Mouse (Mus musculus): ENCODE results near the gene Itgb2. TPM values are rescaled to one million over a fixed set of nuclear protein-coding genes. Genes with fewer than 3 reads are reported as not detected.

The Itgb2 gene
- total and polyA plus RNA-seq, 3 experiments, result 20.0 to 49.2 (median 39.6) TPM

- Histone ChIP-seq H3K36me3 (replicated peaks) (peaks cover 36% of the 10 kb centered on the region), H3K27me3 (ENCODE audit: insufficient read depth, low read length) (no peaks in the 10 kb centered on the region), H3K4me3 (ENCODE audit: low read depth, low read length) (peak within 1 kb of the TSS; percentile 80), H3K9me3 (replicated peaks) (peaks cover 6% of the 10 kb centered on the region; the same call in 1 of the 2 replicates), H3K4me1 (ENCODE audit: insufficient read depth, low read depth, low read length) (peaks cover 38% of the 10 kb centered on the region)
- DNase-seq (ENCODE audit: low spot score) (peak; percentile 99), ATAC-seq (ENCODE audit: extremely low read depth, insufficient number of reproducible peaks, low FRiP score, poor library complexity, severe bottlenecking) (peak; percentile 72)
- TF ChIP-seq GATA1 (IDR thresholded peaks at IDR 0.05; ENCODE audit: borderline replicate concordance, low read length), result no peak
- TF ChIP-seq GATA2 (IDR thresholded peaks at IDR 0.05; ENCODE audit: borderline replicate concordance, low read depth, low read length), result no peak
- TF ChIP-seq POLR2AphosphoS5 (IDR thresholded peaks at IDR 0.05; ENCODE audit: insufficient replicate concordance, low read depth, low read length), result no peak
- no peak for TF ChIP-seq CTCF (IDR thresholded peaks at IDR 0.05; ENCODE audit: low read depth, low read length)
- TF ChIP-seq TAL1 (conservative IDR thresholded peaks at IDR 0.05; ENCODE audit: low read depth, low read length), result no peak
Measured at GRCm38 (mm10) chr10:77605908-77606826, 76.1 kb downstream of the Itgb2 start, which contains the start of the genes Sumo3 and Gm49325. Gene Sumo3, plus strand, starts transcription at chr10:77606097. Gene Gm49325, plus strand, starts transcription at chr10:77606197.

GRCm38 (mm10) chr10:77606855-77607254, 76.8 kb downstream of the Itgb2 start:
- Histone ChIP-seq H3K4me3 (ENCODE audit: low read depth, low read length) (peak overlapping the region; percentile 80), H3K36me3 (replicated peaks) (peaks cover 43% of the 10 kb centered on the region), H3K27me3 (ENCODE audit: insufficient read depth, low read length) (no peaks in the 10 kb centered on the region), H3K4me1 (ENCODE audit: insufficient read depth, low read depth, low read length) (peaks cover 38% of the 10 kb centered on the region), H3K9me3 (replicated peaks) (peaks cover 6% of the 10 kb centered on the region; the same call in 1 of the 2 replicates)
- TF ChIP-seq POLR2AphosphoS5 (IDR thresholded peaks at IDR 0.05; ENCODE audit: insufficient replicate concordance, low read depth, low read length) (no peak), TAL1 (conservative IDR thresholded peaks at IDR 0.05; ENCODE audit: low read depth, low read length) (no peak), GATA2 (IDR thresholded peaks at IDR 0.05; ENCODE audit: borderline replicate concordance, low read depth, low read length) (no peak), CTCF (IDR thresholded peaks at IDR 0.05; ENCODE audit: low read depth, low read length) (no peak), GATA1 (IDR thresholded peaks at IDR 0.05; ENCODE audit: borderline replicate concordance, low read length) (no peak)
- peak; percentile 38 for DNase-seq (ENCODE audit: low spot score)
- ATAC-seq (ENCODE audit: extremely low read depth, insufficient number of reproducible peaks, low FRiP score, poor library complexity, severe bottlenecking), result peak; percentile 16; the same call in 1 of the 2 replicates

- DNase-seq (ENCODE audit: low spot score), result no peak
- no peak for ATAC-seq (ENCODE audit: extremely low read depth, insufficient number of reproducible peaks, low FRiP score, poor library complexity, severe bottlenecking)
- H3K27me3 ChIP-seq (ENCODE audit: insufficient read depth, low read length), result no peaks in the 10 kb centered on the region
- H3K4me3 ChIP-seq (ENCODE audit: low read depth, low read length), result peak overlapping the region; percentile 80
- peaks cover 6% of the 10 kb centered on the region; the same call in 1 of the 2 replicates for H3K9me3 ChIP-seq (replicated peaks)
- peaks cover 49% of the 10 kb centered on the region for H3K36me3 ChIP-seq (replicated peaks)
- no peak for TF ChIP-seq TAL1 (conservative IDR thresholded peaks at IDR 0.05; ENCODE audit: low read depth, low read length)
- no peak for TF ChIP-seq GATA2 (IDR thresholded peaks at IDR 0.05; ENCODE audit: borderline replicate concordance, low read depth, low read length)
- no peak for TF ChIP-seq GATA1 (IDR thresholded peaks at IDR 0.05; ENCODE audit: borderline replicate concordance, low read length)
- TF ChIP-seq CTCF (IDR thresholded peaks at IDR 0.05; ENCODE audit: low read depth, low read length), result no peak
- TF ChIP-seq POLR2AphosphoS5 (IDR thresholded peaks at IDR 0.05; ENCODE audit: insufficient replicate concordance, low read depth, low read length), result no peak
- peaks cover 38% of the 10 kb centered on the region for H3K4me1 ChIP-seq (ENCODE audit: insufficient read depth, low read depth, low read length)
Measured at GRCm38 (mm10) chr10:77607441-77607840, 77.4 kb downstream of the Itgb2 start.

GRCm38 (mm10) chr10:77608589-77608988, 78.5 kb downstream of the Itgb2 start:
- TF ChIP-seq POLR2AphosphoS5 (IDR thresholded peaks at IDR 0.05; ENCODE audit: insufficient replicate concordance, low read depth, low read length) (no peak), GATA1 (IDR thresholded peaks at IDR 0.05; ENCODE audit: borderline replicate concordance, low read length) (no peak), CTCF (IDR thresholded peaks at IDR 0.05; ENCODE audit: low read depth, low read length) (no peak)
- Histone ChIP-seq H3K27me3 (ENCODE audit: insufficient read depth, low read length) (no peaks in the 10 kb centered on the region), H3K36me3 (replicated peaks) (peaks cover 61% of the 10 kb centered on the region), H3K9me3 (replicated peaks) (peaks cover 6% of the 10 kb centered on the region; the same call in 1 of the 2 replicates), H3K4me1 (ENCODE audit: insufficient read depth, low read depth, low read length) (peaks cover 43% of the 10 kb centered on the region), H3K4me3 (ENCODE audit: low read depth, low read length) (no peak overlapping the region)
- DNase-seq (ENCODE audit: low spot score) (no peak), ATAC-seq (ENCODE audit: extremely low read depth, insufficient number of reproducible peaks, low FRiP score, poor library complexity, severe bottlenecking) (no peak)

GRCm38 (mm10) chr10:77610221-77610961, 80.3 kb downstream of the Itgb2 start:
- H3K9me3 ChIP-seq (replicated peaks), result no peaks in the 10 kb centered on the region
- no peak for ATAC-seq (ENCODE audit: extremely low read depth, insufficient number of reproducible peaks, low FRiP score, poor library complexity, severe bottlenecking)
- no peak for TF ChIP-seq POLR2AphosphoS5 (IDR thresholded peaks at IDR 0.05; ENCODE audit: insufficient replicate concordance, low read depth, low read length)
- no peak for TF ChIP-seq TAL1 (conservative IDR thresholded peaks at IDR 0.05; ENCODE audit: low read depth, low read length)
- TF ChIP-seq GATA1 (IDR thresholded peaks at IDR 0.05; ENCODE audit: borderline replicate concordance, low read length), result no peak
- H3K4me1 ChIP-seq (ENCODE audit: insufficient read depth, low read depth, low read length), result peaks cover 36% of the 10 kb centered on the region
- H3K27me3 ChIP-seq (ENCODE audit: insufficient read depth, low read length), result no peaks in the 10 kb centered on the region
- no peak for DNase-seq (ENCODE audit: low spot score)
- peaks cover 78% of the 10 kb centered on the region for H3K36me3 ChIP-seq (replicated peaks)
- H3K4me3 ChIP-seq (ENCODE audit: low read depth, low read length), result no peak overlapping the region

- H3K27me3 ChIP-seq (ENCODE audit: insufficient read depth, low read length), result no peaks in the 10 kb centered on the region
- H3K4me1 ChIP-seq (ENCODE audit: insufficient read depth, low read depth, low read length), result peaks cover 14% of the 10 kb centered on the region
- H3K36me3 ChIP-seq (replicated peaks), result peaks cover 95% of the 10 kb centered on the region
- TF ChIP-seq GATA1 (IDR thresholded peaks at IDR 0.05; ENCODE audit: borderline replicate concordance, low read length) (no peak), GATA2 (IDR thresholded peaks at IDR 0.05; ENCODE audit: borderline replicate concordance, low read depth, low read length) (no peak), CTCF (IDR thresholded peaks at IDR 0.05; ENCODE audit: low read depth, low read length) (no peak)
- H3K9me3 ChIP-seq (replicated peaks), result no peaks in the 10 kb centered on the region
- ATAC-seq (ENCODE audit: extremely low read depth, insufficient number of reproducible peaks, low FRiP score, poor library complexity, severe bottlenecking) (no peak), DNase-seq (ENCODE audit: low spot score) (no peak)
- H3K4me3 ChIP-seq (ENCODE audit: low read depth, low read length), result no peak overlapping the region
Measured at GRCm38 (mm10) chr10:77613409-77613808, 83.4 kb downstream of the Itgb2 start.

Other genes starting within 250 kb of the Itgb2 start
- gene Adarb1, start 112.0 kb upstream of the Itgb2 start, total RNA-seq (2014; fragmentation: Nextera tagmentation), result not detected in 2 replicates
- 0.05 and 0.52 TPM in 2 replicates for gene Adarb1, start 112.0 kb upstream of the Itgb2 start, total RNA-seq (2017)
- not detected in 2 replicates for gene Adarb1, start 112.0 kb upstream of the Itgb2 start, polyA plus RNA-seq (2012)
- gene Fam207a, start 14.5 kb upstream of the Itgb2 start, total RNA-seq (2014; fragmentation: Nextera tagmentation), result 13.0 and 14.5 TPM in 2 replicates
- 31.1 and 39.4 TPM in 2 replicates for gene Fam207a, start 14.5 kb upstream of the Itgb2 start, total RNA-seq (2017)
- 122 and 191 TPM in 2 replicates for gene Fam207a, start 14.5 kb upstream of the Itgb2 start, polyA plus RNA-seq (2012)
- 133 and 140 TPM in 2 replicates for gene Pttg1ip, start 51.5 kb downstream of the Itgb2 start, total RNA-seq (2014; fragmentation: Nextera tagmentation)
- 111 and 115 TPM in 2 replicates for gene Pttg1ip, start 51.5 kb downstream of the Itgb2 start, total RNA-seq (2017)
- gene Pttg1ip, start 51.5 kb downstream of the Itgb2 start, polyA plus RNA-seq (2012), result 106 and 128 TPM in 2 replicates
- 32.6 and 35.3 TPM in 2 replicates for gene Sumo3, start 75.8 kb downstream of the Itgb2 start, total RNA-seq (2014; fragmentation: Nextera tagmentation)
- gene Sumo3, start 75.8 kb downstream of the Itgb2 start, total RNA-seq (2017), result 96.3 and 115 TPM in 2 replicates
- gene Sumo3, start 75.8 kb downstream of the Itgb2 start, polyA plus RNA-seq (2012), result 130 and 160 TPM in 2 replicates
- not detected in 2 replicates for gene Gm49325, start 75.9 kb downstream of the Itgb2 start, total RNA-seq (2014; fragmentation: Nextera tagmentation)
- not detected in 2 replicates for gene Gm49325, start 75.9 kb downstream of the Itgb2 start, total RNA-seq (2017)
- not detected in 2 replicates for gene Gm49325, start 75.9 kb downstream of the Itgb2 start, polyA plus RNA-seq (2012)
- 18.4 and 24.5 TPM in 2 replicates for gene Ube2g2, start 92.0 kb downstream of the Itgb2 start, total RNA-seq (2014; fragmentation: Nextera tagmentation)
- 20.7 and 23.4 TPM in 2 replicates for gene Ube2g2, start 92.0 kb downstream of the Itgb2 start, total RNA-seq (2017)
- 26.0 and 35.0 TPM in 2 replicates for gene Ube2g2, start 92.0 kb downstream of the Itgb2 start, polyA plus RNA-seq (2012)
- not detected in 2 replicates for gene Tspear, start 156.3 kb downstream of the Itgb2 start, total RNA-seq (2014; fragmentation: Nextera tagmentation)
- not detected in 2 replicates for gene Tspear, start 156.3 kb downstream of the Itgb2 start, total RNA-seq (2017)
- not detected in 2 replicates for gene Tspear, start 156.3 kb downstream of the Itgb2 start, polyA plus RNA-seq (2012)
- gene Gm19402, start 160.5 kb downstream of the Itgb2 start, total RNA-seq (2014; fragmentation: Nextera tagmentation), result not detected in 2 replicates
- gene Gm19402, start 160.5 kb downstream of the Itgb2 start, total RNA-seq (2017), result not detected in 2 replicates
- not detected in 2 replicates for gene Gm19402, start 160.5 kb downstream of the Itgb2 start, polyA plus RNA-seq (2012)
- gene Gm9508, start 167.0 kb downstream of the Itgb2 start, total RNA-seq (2014; fragmentation: Nextera tagmentation), result not detected in 2 replicates
- gene Gm9508, start 167.0 kb downstream of the Itgb2 start, total RNA-seq (2017), result not detected in 2 replicates
- gene Gm9508, start 167.0 kb downstream of the Itgb2 start, polyA plus RNA-seq (2012), result not detected in 2 replicates
- gene Gm10272, start 176.4 kb downstream of the Itgb2 start, total RNA-seq (2014; fragmentation: Nextera tagmentation), result not detected in 2 replicates
- gene Gm10272, start 176.4 kb downstream of the Itgb2 start, total RNA-seq (2017), result not detected in 2 replicates
- gene Gm10272, start 176.4 kb downstream of the Itgb2 start, polyA plus RNA-seq (2012), result not detected in 2 replicates
- gene Gm10024, start 181.2 kb downstream of the Itgb2 start, total RNA-seq (2014; fragmentation: Nextera tagmentation), result not detected in 2 replicates
- not detected in 2 replicates for gene Gm10024, start 181.2 kb downstream of the Itgb2 start, total RNA-seq (2017)
- gene Gm10024, start 181.2 kb downstream of the Itgb2 start, polyA plus RNA-seq (2012), result not detected in 2 replicates
- not detected in 2 replicates for gene Gm10142, start 185.6 kb downstream of the Itgb2 start, total RNA-seq (2014; fragmentation: Nextera tagmentation)
- not detected in 2 replicates for gene Gm10142, start 185.6 kb downstream of the Itgb2 start, total RNA-seq (2017)
- gene Gm10142, start 185.6 kb downstream of the Itgb2 start, polyA plus RNA-seq (2012), result not detected in 2 replicates
- not detected in 2 replicates for gene Krtap12-1, start 190.3 kb downstream of the Itgb2 start, total RNA-seq (2014; fragmentation: Nextera tagmentation)
- not detected in 2 replicates for gene Krtap12-1, start 190.3 kb downstream of the Itgb2 start, total RNA-seq (2017)
- not detected in 2 replicates for gene Krtap12-1, start 190.3 kb downstream of the Itgb2 start, polyA plus RNA-seq (2012)
- not detected in 2 replicates for gene Gm10100, start 196.2 kb downstream of the Itgb2 start, total RNA-seq (2014; fragmentation: Nextera tagmentation)
- gene Gm10100, start 196.2 kb downstream of the Itgb2 start, total RNA-seq (2017), result not detected in 2 replicates
- gene Gm10100, start 196.2 kb downstream of the Itgb2 start, polyA plus RNA-seq (2012), result not detected in 2 replicates
- gene Gm18596, start 212.4 kb downstream of the Itgb2 start, total RNA-seq (2014; fragmentation: Nextera tagmentation), result not detected in 2 replicates
- gene Gm18596, start 212.4 kb downstream of the Itgb2 start, total RNA-seq (2017), result not detected in 2 replicates
- gene Gm18596, start 212.4 kb downstream of the Itgb2 start, polyA plus RNA-seq (2012), result not detected in 2 replicates
- gene Gm9736, start 221.1 kb downstream of the Itgb2 start, total RNA-seq (2014; fragmentation: Nextera tagmentation), result not detected in 2 replicates
- 0.22 TPM in 1 of 2 replicates, not detected in the other for gene Gm9736, start 221.1 kb downstream of the Itgb2 start, total RNA-seq (2017)
- not detected in 2 replicates for gene Gm9736, start 221.1 kb downstream of the Itgb2 start, polyA plus RNA-seq (2012)
- not detected in 2 replicates for gene Gm3233, start 229.4 kb downstream of the Itgb2 start, total RNA-seq (2014; fragmentation: Nextera tagmentation)
- gene Gm3233, start 229.4 kb downstream of the Itgb2 start, total RNA-seq (2017), result 0.33 TPM in 1 of 2 replicates, not detected in the other
- not detected in 2 replicates for gene Gm3233, start 229.4 kb downstream of the Itgb2 start, polyA plus RNA-seq (2012)
- gene Gm3238, start 241.1 kb downstream of the Itgb2 start, total RNA-seq (2014; fragmentation: Nextera tagmentation), result not detected in 2 replicates
- 0.22 TPM in 1 of 2 replicates, not detected in the other for gene Gm3238, start 241.1 kb downstream of the Itgb2 start, total RNA-seq (2017)
- gene Gm3238, start 241.1 kb downstream of the Itgb2 start, polyA plus RNA-seq (2012), result not detected in 2 replicates
- not detected in 2 replicates for gene Gm7138, start 246.7 kb downstream of the Itgb2 start, total RNA-seq (2014; fragmentation: Nextera tagmentation)
- gene Gm7138, start 246.7 kb downstream of the Itgb2 start, total RNA-seq (2017), result 0.33 TPM in 1 of 2 replicates, not detected in the other
- gene Gm7138, start 246.7 kb downstream of the Itgb2 start, polyA plus RNA-seq (2012), result not detected in 2 replicates

All from G1E (cell line).